Mouse (Mus musculus): ENCODE data around the gene Nsf.

GRCm38 (mm10) chr11:103807966-103808365, 145.9 kb downstream of the Nsf start:
- TF ChIP-seq CTCF (IDR thresholded peaks at IDR 0.05; ENCODE audit: borderline replicate concordance, extremely low read depth, insufficient read depth, insufficient read length) = no peak
- TF ChIP-seq POLR2A (IDR thresholded peaks at IDR 0.05; ENCODE audit: borderline replicate concordance, extremely low read depth, insufficient read depth, insufficient read length, poor library complexity, severe bottlenecking) = no peak

All from brain, embryonic 14.5 days (tissue).